Mouse (Mus musculus): ENCODE measurements around the gene Sox5. TPM values are rescaled to one million over a fixed set of nuclear protein-coding genes. Genes with fewer than 3 reads are reported as not detected.

Sox5 gene
- total and polyA plus RNA-seq, 3 experiments: 0.08 to 0.47 (median 0.46) TPM

GRCm38 (mm10) chr6:144691298-144692041, 90.3 kb downstream of the Sox5 start:
- H3K4me1 ChIP-seq (ENCODE audit: control insufficient read depth in 1 of 2, insufficient read depth in 2 of 2): peaks cover 14 to 72% of the 10 kb centered on the region in 2 experiments
- DNase-seq (ENCODE audit: extremely low read depth): no peak
- TF ChIP-seq MAZ (IDR thresholded peaks at IDR 0.05; ENCODE audit: low read depth, low read length): no peak
- TF ChIP-seq TCF12 (IDR thresholded peaks at IDR 0.05; ENCODE audit: low read depth, low read length): no peak
- TF ChIP-seq UBTF (IDR thresholded peaks at IDR 0.05; ENCODE audit: low read depth, low read length): no peak
- TF ChIP-seq NELFE (IDR thresholded peaks at IDR 0.05; ENCODE audit: low read depth, low read length): no peak
- TF ChIP-seq RCOR1 (conservative IDR thresholded peaks at IDR 0.05; ENCODE audit: low read depth, low read length): no peak
- TF ChIP-seq PAX5 (IDR thresholded peaks at IDR 0.05; ENCODE audit: low read length): no peak
- TF ChIP-seq IRF4 (IDR thresholded peaks at IDR 0.05; ENCODE audit: low read depth, low read length): no peak
- no peak for TF ChIP-seq EP300 (IDR thresholded peaks at IDR 0.05; ENCODE audit: low read length)
- no peak for TF ChIP-seq ELF1 (IDR thresholded peaks at IDR 0.05; ENCODE audit: low read depth, low read length)
- no peak for TF ChIP-seq ZMIZ1 (IDR thresholded peaks at IDR 0.05; ENCODE audit: low read depth, low read length)
- no peak for TF ChIP-seq MEF2A (IDR thresholded peaks at IDR 0.05; ENCODE audit: borderline replicate concordance, low read depth, low read length)
- TF ChIP-seq RAD21 (IDR thresholded peaks at IDR 0.05; ENCODE audit: low read depth, low read length): no peak
- no peak for TF ChIP-seq MXI1 (IDR thresholded peaks at IDR 0.05; ENCODE audit: low read depth, low read length)
- no peak for TF ChIP-seq JUN (IDR thresholded peaks at IDR 0.05; ENCODE audit: insufficient read depth, low read depth, low read length)
- no peak for TF ChIP-seq KAT2A (IDR thresholded peaks at IDR 0.05; ENCODE audit: insufficient replicate concordance, low read length)
- TF ChIP-seq MAFK (IDR thresholded peaks at IDR 0.05; ENCODE audit: insufficient replicate concordance, low read length): no peak
- in situ Hi-C loops (cut with MboI; ENCODE audit: low pct_ligation_motif_present, low pct_unique_long_range_greater_than_20kb, low sequenced_read_pairs) (no loop called here), dilution Hi-C loops (cut with MboI; ENCODE audit: extremely low pct_ligation_motif_present, extremely low pct_unique_long_range_greater_than_20kb, low sequenced_read_pairs) (no loop called here)
- no peak overlapping the region for H3K27ac ChIP-seq (ENCODE audit: insufficient read depth, low read depth)
- H3K9ac ChIP-seq (ENCODE audit: insufficient read depth, low read depth): no peak overlapping the region
- H3K9me3 ChIP-seq (replicated peaks; ENCODE audit: low read length): no peaks in the 10 kb centered on the region
- no peak overlapping the region for H3K4me2 ChIP-seq (ENCODE audit: insufficient read depth, low read depth, poor library complexity, severe bottlenecking)
- no peaks in the 10 kb centered on the region for H3K36me3 ChIP-seq (replicated peaks in 1 of 2; ENCODE audit: control insufficient read depth in 1 of 2, insufficient read depth in 1 of 2, low read length in 1 of 2)
- H3K79me2 ChIP-seq (replicated peaks; ENCODE audit: control insufficient read depth, extremely low read depth, insufficient read depth, poor library complexity, severe bottlenecking): no peaks in the 10 kb centered on the region
- H3K4me3 ChIP-seq (replicated peaks in 1 of 3; ENCODE audit: low read depth in 2 of 3, low read length in 2 of 3, poor library complexity in 1 of 3): no peak overlapping the region
- H3K27me3 ChIP-seq (replicated peaks): no peaks in the 10 kb centered on the region

- H3K4me2 ChIP-seq (ENCODE audit: insufficient read depth, low read depth, poor library complexity, severe bottlenecking): peak overlapping the region; percentile 63; the same call in 1 of the 2 replicates
- no peaks in the 10 kb centered on the region for H3K27me3 ChIP-seq (replicated peaks)
- H3K4me1 ChIP-seq (ENCODE audit: control insufficient read depth in 1 of 2, insufficient read depth in 2 of 2): peaks cover 11 to 74% of the 10 kb centered on the region in 2 experiments
- H3K9me3 ChIP-seq (replicated peaks; ENCODE audit: low read length): no peaks in the 10 kb centered on the region
- peak; percentile 96 for DNase-seq (ENCODE audit: extremely low read depth)
- no peak overlapping the region for H3K27ac ChIP-seq (ENCODE audit: insufficient read depth, low read depth)
- no peaks in the 10 kb centered on the region for H3K36me3 ChIP-seq (replicated peaks in 1 of 2; ENCODE audit: control insufficient read depth in 1 of 2, insufficient read depth in 1 of 2, low read length in 1 of 2)
- no peak overlapping the region for H3K9ac ChIP-seq (ENCODE audit: insufficient read depth, low read depth)
- in situ Hi-C loops (cut with MboI; ENCODE audit: low pct_ligation_motif_present, low pct_unique_long_range_greater_than_20kb, low sequenced_read_pairs): no loop called here
- no peaks in the 10 kb centered on the region for H3K79me2 ChIP-seq (replicated peaks; ENCODE audit: control insufficient read depth, extremely low read depth, insufficient read depth, poor library complexity, severe bottlenecking)
- no peak overlapping the region for H3K4me3 ChIP-seq (replicated peaks in 1 of 3; ENCODE audit: low read depth in 2 of 3, low read length in 2 of 3, poor library complexity in 1 of 3)
- dilution Hi-C loops (cut with MboI; ENCODE audit: extremely low pct_ligation_motif_present, extremely low pct_unique_long_range_greater_than_20kb, low sequenced_read_pairs): no loop called here
- TF ChIP-seq ELF1 (IDR thresholded peaks at IDR 0.05; ENCODE audit: low read depth, low read length) (0 out of 2 replicates have a peak, but pooled peaks have one; percentile 16), ZMIZ1 (IDR thresholded peaks at IDR 0.05; ENCODE audit: low read depth, low read length) (no peak), ZC3H11A (IDR thresholded peaks at IDR 0.05; ENCODE audit: low read depth, low read length) (no peak), JUN (IDR thresholded peaks at IDR 0.05; ENCODE audit: insufficient read depth, low read depth, low read length) (peak; percentile 85), MAX (IDR thresholded peaks at IDR 0.05; ENCODE audit: low read length) (peak; percentile 69; the same call in 1 of the 2 replicates), TBP (conservative IDR thresholded peaks at IDR 0.05; ENCODE audit: low read depth, low read length) (no peak), UBTF (IDR thresholded peaks at IDR 0.05; ENCODE audit: low read depth, low read length) (no peak), MYC (IDR thresholded peaks at IDR 0.05; ENCODE audit: low read depth, low read length) (peak; percentile 76), POLR2AphosphoS2 (IDR thresholded peaks at IDR 0.05; ENCODE audit: low read depth, low read length) (no peak), RCOR1 (conservative IDR thresholded peaks at IDR 0.05; ENCODE audit: low read depth, low read length) (peak; percentile 96), CHD1 (IDR thresholded peaks at IDR 0.05; ENCODE audit: low read depth, low read length) (no peak), MAFK (IDR thresholded peaks at IDR 0.05; ENCODE audit: insufficient replicate concordance, low read length) (peak; percentile 94), ZNF384 (IDR thresholded peaks at IDR 0.05; ENCODE audit: low read depth, low read length) (peak; percentile 50; the same call in 1 of the 2 replicates), EP300 (IDR thresholded peaks at IDR 0.05; ENCODE audit: low read length) (peak; percentile 98), E2F4 (IDR thresholded peaks at IDR 0.05; ENCODE audit: insufficient replicate concordance, low read depth, low read length) (no peak), IRF4 (IDR thresholded peaks at IDR 0.05; ENCODE audit: low read depth, low read length) (peak; percentile 94), NRF1 (IDR thresholded peaks at IDR 0.05; ENCODE audit: low read depth, low read length) (no peak), MAZ (IDR thresholded peaks at IDR 0.05; ENCODE audit: low read depth, low read length) (peak; percentile 91), JUND (conservative IDR thresholded peaks at IDR 0.05; ENCODE audit: low read depth, low read length) (peak; percentile 85), ZKSCAN1 (IDR thresholded peaks at IDR 0.05; ENCODE audit: borderline replicate concordance, low read depth, low read length) (no peak), CTCF (conservative IDR thresholded peaks at IDR 0.05 in 1 of 2, IDR thresholded peaks at IDR 0.05 in 1 of 2; ENCODE audit: low read depth in 2 of 2, low read length in 2 of 2) (no peak), HCFC1 (IDR thresholded peaks at IDR 0.05; ENCODE audit: low read depth, low read length) (peak; percentile 41; the same call in 1 of the 2 replicates), SIN3A (IDR thresholded peaks at IDR 0.05; ENCODE audit: low read length) (peak; percentile 67)
These were observed 92.7 kb downstream of the Sox5 start for GRCm38 (mm10) chr6:144689076-144689475.

All from CH12.LX (cell line).